Mouse (Mus musculus) megakaryocyte progenitor cell, adult 5-6 weeks (primary cell): ENCODE data around the gene Unc93a2. TPM values are rescaled to one million over a fixed set of nuclear protein-coding genes. Genes with fewer than 3 reads are reported as not detected.
"Not testable (repeated sequence)": the region's sequence is repeated elsewhere in the genome, so short reads cannot be mapped to it uniquely, and the experiment has no call there.

Source experiments
- ATAC-seq: replicated peaks from 2 replicates; pipeline ENCODE4 v1.8.0; 2016; ENCODE audit warnings: mild to moderate bottlenecking, moderate TSS enrichment, inconsistent platforms; ENCODE audit not compliant: poor library complexity
- total RNA-seq, 2 experiments: library from RNA; stranded (forward) in 1 of 2; stranded (reverse) in 1 of 2; fragments of 157-497, 149-512 nt in 1 of 2; fragments of 200-1000 nt in 1 of 2; gene quantifications; 2 replicates each; pipeline versions ENCODE4 v1.2.3 to v1.2.4; 2015 to 2017

Gene Unc93a2
- total RNA-seq, 2 experiments from 2014 or later, result not detected

- ATAC-seq, result peak; percentile 30; the same call in 1 of the 2 replicates
Measured at GRCm38 (mm10) chr17:7376951-7377700, 8.1 kb downstream of the Unc93a2 start.

- ATAC-seq, result not testable (repeated sequence)
Measured at GRCm38 (mm10) chr17:7371879-7372278, 13.4 kb downstream of the Unc93a2 start, which contains the start of gene Gm49630. Gm49630 (minus strand) TSS chr17:7371979.

GRCm38 (mm10) chr17:7369401-7369800 lies 15.9 kb downstream of the Unc93a2 start:
- not testable (repeated sequence) for ATAC-seq

GRCm38 (mm10) chr17:7366676-7367374 lies 18.4 kb downstream of the Unc93a2 start:
- ATAC-seq, result not testable (repeated sequence)

- not testable (repeated sequence) for ATAC-seq
Measured at GRCm38 (mm10) chr17:7366265-7366664, 19.0 kb downstream of the Unc93a2 start.

- ATAC-seq, result not testable (repeated sequence)
Measured at GRCm38 (mm10) chr17:7365615-7366014, 19.6 kb downstream of the Unc93a2 start.

- ATAC-seq, result not testable (repeated sequence)
Measured at GRCm38 (mm10) chr17:7360749-7361465, 24.4 kb downstream of the Unc93a2 start.

- not testable (repeated sequence) for ATAC-seq
Measured at GRCm38 (mm10) chr17:7359806-7360205, 25.5 kb downstream of the Unc93a2 start.

- ATAC-seq, result not testable (repeated sequence)
Measured at GRCm38 (mm10) chr17:7352596-7352995, 32.7 kb downstream of the Unc93a2 start, which contains the start of gene Ttll2. Ttll2 (minus strand) TSS chr17:7352696.

GRCm38 (mm10) chr17:7348765-7349164 lies 36.5 kb downstream of the Unc93a2 start:
- ATAC-seq, result not testable (repeated sequence)

GRCm38 (mm10) chr17:7337381-7337780 lies 47.9 kb downstream of the Unc93a2 start:
- ATAC-seq, result not testable (repeated sequence)

GRCm38 (mm10) chr17:7332745-7333144 lies 52.5 kb downstream of the Unc93a2 start:
- peak; percentile 83 for ATAC-seq

- not testable (repeated sequence) for ATAC-seq
Measured at GRCm38 (mm10) chr17:7326415-7326814, 58.8 kb downstream of the Unc93a2 start.

- ATAC-seq, result not testable (repeated sequence)
Measured at GRCm38 (mm10) chr17:7324346-7324745, 60.9 kb downstream of the Unc93a2 start, which contains the start of gene Tcp10a. Tcp10a (plus strand) TSS chr17:7324646.

GRCm38 (mm10) chr17:7319789-7320188 lies 65.5 kb downstream of the Unc93a2 start:
- ATAC-seq, result peak; percentile 5; the same call in 1 of the 2 replicates

- peak; percentile 87 for ATAC-seq
Measured at GRCm38 (mm10) chr17:7315693-7316382, 69.4 kb downstream of the Unc93a2 start.
